Mouse (Mus musculus) liver, adult 2 months (tissue): Measurements from ENCODE around the gene Stk11ip. TPM values are rescaled to one million over a fixed set of nuclear protein-coding genes. Genes with fewer than 3 reads are reported as not detected.

Experiments used
- DNase-seq: peaks from one replicate; pipeline ENCODE4 v3.0.0-alpha.2; 2011; ENCODE audit warnings: low read depth, low spot score; ENCODE audit errors: extremely low read depth
- H3K27ac ChIP-seq: fragments of 200-500 bp; replicated peaks from 2 replicates; pipeline ENCODE4 v1.5.1; 2012; ENCODE audit warnings: low read depth, mild to moderate bottlenecking, control low read depth, inconsistent platforms, low read length; ENCODE audit not compliant: insufficient read depth
- H3K27me3 ChIP-seq: fragments of 200-500 bp; 2 replicates; pipeline ENCODE4 v1.6.1; 2012; ENCODE audit warnings: mild to moderate bottlenecking, moderate library complexity, low read length, inconsistent platforms; ENCODE audit not compliant: control insufficient read depth, insufficient read depth
- H3K36me3 ChIP-seq: fragments of 200-500 bp; 2 replicates; pipeline ENCODE4 v1.6.1; 2012; ENCODE audit warnings: low read length, inconsistent platforms; ENCODE audit not compliant: control insufficient read depth, insufficient read depth
- H3K4me1 ChIP-seq: fragments of 200-500 bp; 2 replicates; pipeline ENCODE4 v1.6.1; 2011; ENCODE audit warnings: low read length; ENCODE audit not compliant: control insufficient read depth, insufficient read depth
- H3K4me3 ChIP-seq: fragments of 200-500 bp; 2 replicates; pipeline ENCODE4 v1.5.1; 2011; ENCODE audit warnings: low read depth, mild to moderate bottlenecking, control low read depth, low read length, moderate library complexity; ENCODE audit not compliant: insufficient read depth
- H3K79me2 ChIP-seq: fragments of 200-500 bp; 2 replicates; pipeline ENCODE4 v1.6.1; 2012; ENCODE audit warnings: inconsistent platforms, mild to moderate bottlenecking, low read length, moderate library complexity; ENCODE audit not compliant: control insufficient read depth, insufficient read depth
- H3K9ac ChIP-seq: fragments of 200-500 bp; 2 replicates; pipeline ENCODE4 v1.6.1; 2012; ENCODE audit warnings: low read depth, mild to moderate bottlenecking, control low read depth, inconsistent platforms, low read length
- CTCF ChIP-seq: fragments of 200-500 bp; IDR thresholded peaks from 2 replicates; pipeline ENCODE4 v1.5.1; 2011; ENCODE audit warnings: low read depth, low read length, control low read depth
- POLR2A ChIP-seq: fragments of 200-500 bp; IDR thresholded peaks from 2 replicates; pipeline ENCODE4 v1.6.1; 2011; ENCODE audit warnings: low read length, control low read depth; ENCODE audit not compliant: insufficient read depth; ENCODE audit errors: extremely low read depth
- WGBS: fragments of 180-500 bp; shearing (Covaris S2); methylation state at CpG from one replicate; pipeline ENCODE4 v1.1.7; 2018; 5-methylcytosine and 5-hydroxymethylcytosine counted together
- polyA plus RNA-seq: library from polyadenylated mRNA; depleted of rRNA; stranded (reverse); fragments of >200 nt; gene quantifications from 2 replicates; pipeline ENCODE4 v1.2.3, GENCODE M21; 2012
- total RNA-seq: library from RNA; depleted of rRNA; stranded (reverse); fragments of >200 nt; gene quantifications from 2 replicates; pipeline ENCODE4 v1.2.3, GENCODE M21; 2014

The Stk11ip gene
- total and polyA plus RNA-seq, 2 experiments = 3.3 to 7.8 TPM

DNA sequence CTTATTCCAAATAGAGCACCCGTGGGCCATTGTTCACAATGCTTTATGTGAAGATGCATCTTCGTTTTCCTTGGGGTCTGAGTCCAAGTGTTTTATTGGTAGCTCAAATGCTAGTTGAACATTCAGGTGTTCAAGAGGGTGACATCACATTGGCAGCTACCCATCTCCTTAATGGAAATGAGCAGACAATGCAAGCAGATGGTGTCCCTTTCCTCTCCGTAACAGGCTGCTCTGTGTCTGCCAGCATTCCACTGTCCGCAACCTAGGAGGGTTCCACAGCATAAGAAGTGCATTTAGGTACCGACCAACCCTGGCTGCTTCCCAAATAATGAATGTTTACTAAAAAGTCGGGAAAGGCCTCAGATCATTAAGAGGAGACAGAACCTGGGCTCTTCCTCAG is 51.4 kb downstream of the Stk11ip start:
- Histone ChIP-seq H3K9ac (no peak overlapping the region), H3K79me2 (no peaks in the 10 kb centered on the region), H3K27ac (no peak overlapping the region), H3K36me3 (no peaks in the 10 kb centered on the region), H3K4me1 (no peaks in the 10 kb centered on the region), H3K27me3 (peaks cover 14% of the 10 kb centered on the region; the same call in 1 of the 2 replicates), H3K4me3 (no peak overlapping the region)
- 77% methylated on average over 6 of the region's 6 CpGs for WGBS
- TF ChIP-seq POLR2A (no peak), CTCF (no peak)
- no peak for DNase-seq

DNA sequence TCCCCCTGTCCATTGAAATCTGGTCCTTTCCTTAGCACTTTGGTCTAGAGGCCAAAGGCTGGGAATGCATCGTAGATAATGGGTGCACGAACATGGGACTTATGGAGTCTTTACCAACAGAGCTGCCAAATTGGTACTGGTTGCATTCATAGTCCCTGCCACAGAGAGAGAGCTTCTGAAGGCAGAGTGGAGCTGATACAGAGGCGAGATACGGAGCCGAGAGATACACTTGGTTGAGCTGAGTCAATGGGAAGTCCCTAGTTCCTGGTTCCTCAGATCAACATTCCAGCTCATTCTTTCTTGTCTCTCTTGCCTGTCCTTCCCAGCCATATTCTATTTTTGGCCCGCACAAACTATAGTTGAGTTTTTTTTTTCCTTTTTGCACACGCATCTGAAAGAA is 52.4 kb downstream of the Stk11ip start:
- WGBS = 83% methylated on average over 7 of the region's 7 CpGs
- no peak overlapping the region for H3K9ac ChIP-seq
- TF ChIP-seq CTCF (no peak), POLR2A (no peak)
- no peaks in the 10 kb centered on the region for H3K36me3 ChIP-seq
- no peak overlapping the region for H3K27ac ChIP-seq
- H3K79me2 ChIP-seq = no peaks in the 10 kb centered on the region
- peaks cover 10% of the 10 kb centered on the region; the same call in 1 of the 2 replicates for H3K27me3 ChIP-seq
- H3K4me1 ChIP-seq = no peaks in the 10 kb centered on the region
- no peak for DNase-seq
- H3K4me3 ChIP-seq = no peak overlapping the region

DNA sequence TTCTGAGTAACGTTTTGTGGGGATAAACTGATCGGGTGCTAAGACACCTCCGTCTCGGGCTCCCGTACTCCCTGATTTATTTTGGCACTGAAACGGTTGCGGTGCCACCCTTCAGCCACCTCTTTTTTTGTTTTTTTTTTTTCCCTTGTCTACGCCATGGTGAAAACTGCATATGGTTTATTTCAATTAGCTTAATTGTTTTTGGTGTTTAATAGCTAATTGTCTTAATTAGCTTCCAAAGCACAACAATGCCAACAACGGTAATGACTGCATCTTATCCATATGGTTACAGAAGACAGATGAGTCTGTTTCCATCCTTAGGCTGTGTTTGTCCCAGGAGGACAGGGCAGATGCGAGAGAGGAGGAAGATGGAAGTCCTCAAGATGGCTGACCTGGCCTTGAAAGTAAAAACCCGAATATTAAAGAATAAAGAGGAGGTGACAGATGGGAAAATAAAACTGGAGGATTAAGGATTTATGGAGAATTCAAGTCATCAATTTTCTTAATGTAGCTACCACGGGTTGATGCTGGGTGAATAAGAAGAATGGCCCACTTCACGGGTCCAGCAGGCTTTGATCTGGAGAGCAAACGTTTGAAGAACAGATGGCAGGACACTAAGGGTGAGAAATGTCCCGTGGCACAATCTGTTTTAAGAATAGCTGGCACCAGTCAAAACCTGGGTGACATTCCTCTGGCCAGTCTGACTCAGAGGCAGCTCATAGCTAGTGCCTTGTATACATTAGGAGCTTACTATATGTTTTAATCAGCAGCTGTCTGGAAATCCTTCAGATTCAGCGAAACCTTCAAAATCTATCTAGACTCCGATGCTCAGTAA is 53.4 kb downstream of the Stk11ip start:
- no peak overlapping the region for H3K9ac ChIP-seq
- DNase-seq = no peak
- no peaks in the 10 kb centered on the region for H3K36me3 ChIP-seq
- peaks cover 13% of the 10 kb centered on the region; the same call in 1 of the 2 replicates for H3K27me3 ChIP-seq
- H3K79me2 ChIP-seq = no peaks in the 10 kb centered on the region
- no peak overlapping the region for H3K27ac ChIP-seq
- no peak overlapping the region for H3K4me3 ChIP-seq
- H3K4me1 ChIP-seq = no peaks in the 10 kb centered on the region
- 73% methylated on average over 17 of the region's 17 CpGs for WGBS
- TF ChIP-seq CTCF = no peak
- no peak for TF ChIP-seq POLR2A

DNA sequence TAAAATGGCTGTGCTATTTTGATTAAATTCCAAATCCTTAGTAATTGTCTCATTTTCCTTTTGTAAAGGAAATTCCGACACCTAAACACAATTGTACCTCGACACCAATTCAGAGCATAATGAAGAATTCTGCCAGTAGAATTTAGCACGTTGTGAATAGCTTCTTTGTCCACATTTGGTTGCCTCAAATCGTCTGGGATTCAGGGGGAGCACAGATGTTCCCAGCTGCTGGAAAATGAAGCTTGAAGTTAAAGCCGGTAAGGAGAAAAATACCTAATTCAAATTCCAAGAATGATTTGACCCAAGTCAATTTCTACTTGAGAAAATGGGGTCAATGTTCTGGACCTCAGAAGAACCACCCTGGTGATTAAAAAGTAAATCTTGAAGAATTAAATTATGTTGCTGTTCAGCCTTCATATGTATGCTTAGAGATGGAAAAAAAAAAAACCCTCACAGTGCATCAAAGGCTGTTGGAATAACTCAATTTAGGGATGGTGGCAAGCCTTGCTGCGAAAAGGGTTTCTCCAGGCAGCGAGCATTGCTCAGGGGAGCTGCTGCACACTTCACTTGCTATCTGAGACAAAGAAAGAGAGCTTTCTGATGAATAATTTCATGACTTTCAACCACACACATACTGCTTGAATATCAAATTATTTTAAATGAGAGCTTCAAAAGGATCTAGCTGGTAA is 60.8 kb downstream of the Stk11ip start:
- Histone ChIP-seq H3K27me3 (0 out of 2 replicates have a peak, but pooled peaks cover 10% of the 10 kb centered on the region), H3K27ac (no peak overlapping the region), H3K79me2 (no peaks in the 10 kb centered on the region), H3K4me3 (no peak overlapping the region), H3K9ac (no peak overlapping the region), H3K36me3 (no peaks in the 10 kb centered on the region), H3K4me1 (no peaks in the 10 kb centered on the region)
- TF ChIP-seq CTCF (no peak), POLR2A (no peak)
- WGBS = 70% methylated on average over 7 of the region's 7 CpGs
- DNase-seq = no peak

DNA sequence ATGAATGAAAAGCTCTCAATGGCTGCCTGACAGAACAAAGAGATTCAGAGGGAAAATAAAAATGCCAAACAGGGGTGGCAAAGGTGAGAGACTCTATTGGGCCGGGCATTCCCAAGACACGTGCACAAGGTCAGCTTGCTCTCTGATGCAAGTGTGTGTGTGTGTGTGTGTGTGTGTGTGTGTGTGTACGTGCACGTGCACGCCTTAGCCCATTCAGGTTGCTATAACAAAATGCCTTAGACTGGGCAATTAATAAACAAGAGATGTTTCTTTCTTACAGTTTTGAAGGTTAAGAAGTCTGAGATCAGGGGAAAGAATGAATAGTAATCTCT is 61.3 kb downstream of the Stk11ip start:
- Histone ChIP-seq H3K9ac (no peak overlapping the region), H3K27ac (no peak overlapping the region), H3K79me2 (no peaks in the 10 kb centered on the region), H3K36me3 (no peaks in the 10 kb centered on the region), H3K27me3 (0 out of 2 replicates have a peak, but pooled peaks cover 10% of the 10 kb centered on the region), H3K4me1 (no peaks in the 10 kb centered on the region), H3K4me3 (no peak overlapping the region)
- no peak for DNase-seq
- TF ChIP-seq CTCF (no peak), POLR2A (no peak)
- 83% methylated on average over 5 of the region's 5 CpGs for WGBS

DNA sequence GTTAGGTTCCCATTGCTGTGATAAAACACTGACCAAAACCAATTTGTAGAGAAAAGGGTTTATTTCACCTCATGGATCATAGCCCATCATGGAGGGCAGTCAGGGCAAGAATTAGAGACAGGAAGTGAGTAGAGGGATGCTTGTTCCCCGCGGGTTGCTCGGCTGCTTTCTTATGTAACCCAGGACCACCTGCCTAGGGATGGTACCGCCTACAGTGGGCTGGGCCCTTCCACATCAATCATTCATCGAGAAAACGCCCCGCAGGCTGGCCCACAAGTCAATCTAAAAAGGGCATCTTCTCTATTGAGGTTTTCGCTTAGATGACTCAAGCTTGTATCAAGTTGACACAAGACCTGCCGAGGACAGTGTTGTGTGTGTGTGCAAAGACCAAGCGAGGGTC is 61.7 kb downstream of the Stk11ip start:
- no peak for TF ChIP-seq POLR2A
- no peak for TF ChIP-seq CTCF
- Histone ChIP-seq H3K79me2 (no peaks in the 10 kb centered on the region), H3K9ac (no peak overlapping the region), H3K4me1 (no peaks in the 10 kb centered on the region), H3K27me3 (0 out of 2 replicates have a peak, but pooled peaks cover 10% of the 10 kb centered on the region), H3K4me3 (no peak overlapping the region), H3K36me3 (no peaks in the 10 kb centered on the region), H3K27ac (no peak overlapping the region)
- no peak for DNase-seq
- WGBS = 78% methylated on average over 10 of the region's 10 CpGs
